Mouse (Mus musculus) hindlimb bud, embryonic 11.5 days (tissue): ENCODE measurements around the gene Itprid2.

Experiments used
- DNase-seq: peaks from one replicate; pipeline ENCODE4 v3.0.0-alpha.2; 2012; ENCODE audit warnings: low read depth, low spot score; ENCODE audit errors: extremely low spot score

The Itprid2 gene

DNA sequence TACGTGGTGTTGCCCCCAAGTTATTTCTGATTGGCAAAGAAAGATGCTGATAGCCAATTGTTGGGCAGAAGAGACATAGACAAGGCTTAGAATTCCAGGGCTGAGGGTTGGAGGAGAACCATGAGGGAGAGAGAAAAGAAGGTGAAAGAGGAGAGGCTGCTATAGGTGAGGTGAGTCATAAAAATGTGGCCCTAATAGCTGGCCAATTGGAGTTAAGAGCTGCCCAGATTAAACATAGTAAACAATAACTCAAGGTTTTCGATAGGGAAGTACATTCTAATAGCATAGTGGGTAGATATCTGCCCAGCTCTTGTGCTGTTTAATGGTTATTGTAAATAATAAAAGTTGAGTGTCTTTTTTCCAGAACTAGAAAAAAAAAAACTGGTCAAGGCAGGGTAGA, 69.6 kb downstream of the Itprid2 start:
- no peak for DNase-seq

- no peak for DNase-seq
Observed at GRCm38 (mm10) chr2:79707575-79707974, 72.4 kb downstream of the Itprid2 start, which contains the start of gene Ppp1r1c. TSS of gene Ppp1r1c (plus strand) at chr2:79707780.

GRCm38 (mm10) chr2:79713662-79714091, 78.5 kb downstream of the Itprid2 start:
- no peak for DNase-seq

DNA sequence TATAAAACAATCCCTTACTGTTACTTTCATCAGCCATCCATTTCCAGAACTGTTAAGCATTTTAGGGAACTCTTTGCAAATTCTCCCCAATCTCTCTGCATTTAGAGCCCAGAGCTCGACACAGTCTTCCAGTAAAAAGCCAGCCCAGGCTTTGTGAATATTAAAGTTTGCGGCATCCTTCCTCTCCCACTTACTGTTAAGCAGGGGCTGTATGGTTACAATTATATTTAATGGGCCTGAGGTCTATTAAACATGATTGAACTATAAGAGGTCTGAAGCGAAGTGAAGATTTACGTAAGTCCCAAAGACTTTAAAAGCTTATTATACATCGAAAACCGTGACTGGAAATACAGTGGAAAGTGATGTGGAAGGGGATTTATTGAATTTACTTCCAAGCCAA, 79.6 kb downstream of the Itprid2 start:
- DNase-seq = no peak

DNA sequence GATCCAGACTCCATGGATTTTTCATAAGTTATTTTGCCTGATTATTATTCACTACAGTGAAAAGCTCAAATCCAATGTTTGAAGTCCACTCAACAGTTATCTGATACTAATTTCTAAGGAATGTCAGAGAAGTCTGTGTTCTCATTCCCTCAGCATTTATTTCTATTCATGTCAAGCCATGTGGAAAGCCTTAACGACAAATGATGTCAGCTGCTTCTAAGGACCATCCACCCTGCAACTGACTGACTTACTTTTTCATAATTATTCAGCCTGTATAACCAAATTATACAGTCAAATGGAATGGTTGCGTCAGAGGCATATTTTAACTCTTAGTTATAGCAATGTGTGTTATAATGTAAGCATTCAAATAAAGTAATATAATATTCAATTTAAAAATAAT, 80.8 kb downstream of the Itprid2 start:
- DNase-seq = no peak

DNA sequence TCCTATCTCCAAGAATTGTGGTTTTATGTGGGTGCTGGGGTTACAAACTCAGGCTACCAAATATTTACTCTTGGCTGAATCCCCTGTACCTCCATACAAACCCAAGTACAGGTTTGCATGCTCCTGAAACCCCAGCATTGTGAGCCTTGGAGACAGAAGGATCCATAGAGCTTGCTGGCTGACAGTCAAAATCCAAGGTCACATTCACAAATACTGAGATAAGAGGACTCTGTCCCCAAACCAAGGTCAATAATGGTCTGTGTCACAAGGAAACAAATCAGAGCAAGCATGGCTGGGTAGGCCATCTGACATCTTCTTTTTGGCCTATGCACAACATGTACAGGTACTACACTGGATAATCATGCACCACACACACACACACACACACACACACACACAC, 82.7 kb downstream of the Itprid2 start:
- no peak for DNase-seq

GRCm38 (mm10) chr2:79722415-79722814, 87.3 kb downstream of the Itprid2 start:
- DNase-seq = no peak
